Mouse (Mus musculus): ENCODE data around the gene Midn.

DNA sequence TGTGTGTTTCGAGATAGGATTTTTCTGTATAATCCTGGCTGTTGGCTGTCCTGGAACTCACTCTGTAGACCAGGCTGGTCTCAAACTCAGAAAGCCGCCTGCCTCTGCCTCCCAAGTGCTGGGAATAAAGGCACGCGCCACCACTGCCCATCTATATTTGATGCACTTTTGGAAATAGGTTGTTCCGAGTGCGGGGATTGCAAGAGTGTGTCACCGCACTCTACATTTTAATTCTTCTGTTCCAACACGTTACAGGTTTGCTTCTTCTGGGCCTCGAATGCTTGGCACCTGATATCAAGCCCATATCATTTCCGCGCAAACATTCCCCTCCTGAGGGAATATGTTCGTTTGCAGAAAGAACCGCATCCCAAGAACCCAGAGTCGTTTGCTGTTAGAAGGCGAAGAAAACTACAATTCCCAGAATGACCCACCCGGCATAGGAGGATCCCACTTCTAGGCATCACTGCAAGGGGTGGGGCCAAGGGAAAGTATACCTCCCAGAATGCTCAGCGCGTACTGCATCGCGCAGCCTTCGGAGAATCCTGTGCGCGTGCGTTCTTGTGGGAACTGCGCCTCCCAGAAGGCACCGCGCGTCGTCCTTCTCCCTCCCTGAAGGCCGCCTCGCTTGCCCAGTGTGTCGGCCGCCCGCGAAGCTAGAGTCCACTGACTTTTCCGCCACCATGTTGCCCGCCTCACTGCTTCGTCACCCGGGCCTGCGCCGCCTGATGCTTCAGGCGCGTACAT, 6.1 kb upstream of the Midn start:
- TF ChIP-seq CTCF (IDR thresholded peaks at IDR 0.05; ENCODE audit: low read depth, low read length) (no peak), POLR2A (IDR thresholded peaks at IDR 0.05; ENCODE audit: insufficient read depth, low read length) (peak; percentile 32), EP300 (IDR thresholded peaks at IDR 0.05; ENCODE audit: insufficient read depth, low read depth, low read length) (0 out of 2 replicates have a peak, but pooled peaks have one; percentile 2)
